Mouse (Mus musculus) embryonic facial prominence, embryonic 12.5 days (tissue): ENCODE measurements around the gene Pex3. TPM values are rescaled to one million over a fixed set of nuclear protein-coding genes. Genes with fewer than 3 reads are reported as not detected.
"Not testable (repeated sequence)": the region's sequence is repeated elsewhere in the genome, so short reads cannot be mapped to it uniquely, and the experiment has no call there.

Experiments
- ATAC-seq: fragments of 200-750 bp; cut with Nextera tagmentation; 2 replicates; pipeline ENCODE4 v1.8.0; 2017; ENCODE audit not compliant: insufficient number of reproducible peaks, insufficient read depth, low FRiP score, low TSS enrichment
- H3K27ac ChIP-seq: fragments of 300-500 bp; sonication (generic); 2 replicates; pipeline ENCODE4 v1.5.1; 2016; ENCODE audit warnings: mild to moderate bottlenecking
- H3K27me3 ChIP-seq: fragments of 300-500 bp; sonication (generic); 2 replicates; pipeline ENCODE4 v1.6.1; 2016; ENCODE audit warnings: mild to moderate bottlenecking, moderate library complexity
- H3K36me3 ChIP-seq: fragments of 300-500 bp; sonication (generic); 2 replicates; pipeline ENCODE4 v1.6.1; 2016; ENCODE audit warnings: mild to moderate bottlenecking
- H3K4me1 ChIP-seq: fragments of 300-500 bp; sonication (generic); 2 replicates; pipeline ENCODE4 v1.6.1; 2016
- H3K4me2 ChIP-seq: fragments of 300-500 bp; sonication (generic); replicated peaks from 2 replicates; pipeline ENCODE4 v1.6.1; 2016; ENCODE audit warnings: mild to moderate bottlenecking, moderate library complexity
- H3K4me3 ChIP-seq: fragments of 300-500 bp; sonication (generic); 2 replicates; pipeline ENCODE4 v1.5.1; 2016; ENCODE audit warnings: mild to moderate bottlenecking
- H3K9ac ChIP-seq: fragments of 300-500 bp; sonication (generic); 2 replicates; pipeline ENCODE4 v1.6.1; 2016; ENCODE audit warnings: mild to moderate bottlenecking, moderate library complexity
- H3K9me3 ChIP-seq: fragments of 300-500 bp; sonication (generic); 2 replicates; pipeline ENCODE4 v1.6.1; 2016; ENCODE audit warnings: mild to moderate bottlenecking, moderate library complexity
- WGBS: fragments of 180-500 bp; shearing (Covaris S2); methylation state at CpG from one replicate; pipeline ENCODE4 v1.1.7; 2016; 5-methylcytosine and 5-hydroxymethylcytosine counted together
- polyA plus RNA-seq: library from polyadenylated mRNA; unstranded; fragments of >200 nt; fragmentation: Nextera tagmentation; extraction: Ambion mirVana; gene quantifications from 2 replicates; pipeline ENCODE4 v1.2.1, GENCODE M21; 2016

Gene Pex3
- polyA plus RNA-seq, 1 experiment from 2014 or later: 25.6 TPM

DNA sequence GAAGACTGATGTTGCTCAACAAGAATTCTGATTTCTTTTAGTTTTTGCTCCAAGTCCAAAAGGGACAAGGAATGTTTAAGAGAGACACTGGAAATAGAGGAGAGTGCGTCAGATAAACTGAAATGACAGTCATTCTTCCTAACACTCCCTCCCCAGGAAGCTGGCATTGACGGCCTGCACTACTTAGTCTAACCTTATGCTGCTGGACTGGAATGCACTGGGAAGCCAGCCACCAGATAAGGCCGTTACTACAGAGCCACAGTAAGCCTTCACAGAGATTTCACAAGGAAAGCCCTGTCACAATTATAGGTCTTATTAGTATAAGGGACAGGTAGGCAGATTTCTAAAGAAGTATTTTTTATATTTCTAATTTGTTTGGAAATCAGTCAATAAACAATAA is 18.2 kb downstream of the Pex3 start:
- no peak overlapping the region for H3K27ac ChIP-seq
- no peak for ATAC-seq
- no peaks in the 10 kb centered on the region for H3K4me1 ChIP-seq
- H3K9ac ChIP-seq: no peak overlapping the region
- H3K4me3 ChIP-seq: no peak overlapping the region
- H3K9me3 ChIP-seq: no peaks in the 10 kb centered on the region
- peaks cover 34% of the 10 kb centered on the region for H3K36me3 ChIP-seq
- no peaks in the 10 kb centered on the region for H3K27me3 ChIP-seq
- 84% methylated on average over 3 of the region's 3 CpGs for WGBS
- no peak overlapping the region for H3K4me2 ChIP-seq

DNA sequence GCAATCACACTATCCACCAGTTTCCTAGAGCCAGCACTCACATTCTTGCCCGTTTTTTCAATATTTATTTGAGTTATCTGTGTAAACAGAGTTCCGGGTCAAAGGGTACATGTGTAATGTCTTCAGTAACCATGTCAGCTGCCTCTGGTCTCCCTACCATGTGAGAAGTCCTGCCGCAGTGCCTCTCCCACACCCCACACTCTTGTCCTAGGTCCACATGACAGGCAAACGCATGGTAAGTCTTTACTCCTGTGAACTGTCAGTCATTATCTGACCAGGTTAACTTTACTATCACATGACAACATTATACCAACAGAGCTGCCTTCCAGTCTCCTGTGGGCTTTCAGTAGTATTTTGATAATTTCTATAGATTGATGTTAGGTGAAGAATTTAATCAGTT is 24.8 kb downstream of the Pex3 start:
- Histone ChIP-seq H3K9me3 (no peaks in the 10 kb centered on the region), H3K36me3 (peaks cover 21% of the 10 kb centered on the region), H3K4me2 (no peak overlapping the region), H3K27ac (no peak overlapping the region), H3K27me3 (no peaks in the 10 kb centered on the region), H3K4me1 (no peaks in the 10 kb centered on the region), H3K9ac (no peak overlapping the region), H3K4me3 (no peak overlapping the region)
- 71% methylated on average over 4 of the region's 4 CpGs for WGBS
- ATAC-seq: no peak

DNA sequence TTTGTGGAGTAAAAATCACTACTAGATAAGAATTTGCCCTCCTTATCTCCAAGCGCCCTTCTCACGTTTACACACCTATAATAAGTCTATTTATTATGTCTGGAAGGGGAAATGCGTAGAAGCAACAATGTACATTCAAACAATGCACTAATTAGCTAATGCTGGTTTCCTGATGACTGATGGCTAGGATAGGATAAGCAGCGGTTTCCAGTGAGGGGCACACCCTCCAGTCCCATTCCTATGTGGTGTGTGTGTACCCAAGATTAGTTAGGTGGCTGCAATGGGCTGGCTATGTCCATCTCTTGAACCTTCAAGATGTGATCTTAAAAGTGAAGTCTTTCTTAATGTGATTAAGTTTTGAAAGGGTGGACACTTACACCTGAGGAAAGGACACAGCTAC is 31.1 kb downstream of the Pex3 start:
- Histone ChIP-seq H3K4me2 (no peak overlapping the region), H3K9me3 (no peaks in the 10 kb centered on the region), H3K4me1 (no peaks in the 10 kb centered on the region), H3K27ac (no peak overlapping the region), H3K4me3 (no peak overlapping the region), H3K36me3 (peaks cover 3% of the 10 kb centered on the region), H3K27me3 (no peaks in the 10 kb centered on the region), H3K9ac (no peak overlapping the region)
- WGBS: 81% methylated on average over 4 of the region's 4 CpGs
- no peak for ATAC-seq

DNA sequence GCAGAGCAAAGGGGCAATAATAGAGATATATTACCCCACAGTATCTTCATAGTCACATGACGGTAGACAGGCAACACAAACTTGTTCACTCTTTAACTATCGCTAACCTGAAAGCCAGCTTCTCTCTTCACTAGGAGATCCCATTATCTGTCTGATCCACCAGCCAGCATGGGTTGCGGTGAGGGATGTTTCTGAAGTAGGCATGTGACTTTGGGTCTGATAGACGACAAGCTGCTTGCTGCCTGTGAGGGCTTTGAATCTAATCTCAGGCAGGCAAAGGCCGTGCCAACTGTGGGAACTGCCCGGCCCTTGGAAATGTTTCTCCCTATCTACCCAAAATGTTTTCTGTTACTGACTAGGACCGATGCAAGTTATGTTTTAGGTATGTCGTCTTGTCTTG is 50.6 kb downstream of the Pex3 start:
- Histone ChIP-seq H3K4me2 (no peak overlapping the region), H3K27ac (no peak overlapping the region), H3K4me1 (no peaks in the 10 kb centered on the region), H3K4me3 (no peak overlapping the region), H3K36me3 (no peaks in the 10 kb centered on the region), H3K27me3 (no peaks in the 10 kb centered on the region), H3K9me3 (no peaks in the 10 kb centered on the region), H3K9ac (no peak overlapping the region)
- no peak for ATAC-seq
- 87% methylated on average over 8 of the region's 8 CpGs for WGBS

DNA sequence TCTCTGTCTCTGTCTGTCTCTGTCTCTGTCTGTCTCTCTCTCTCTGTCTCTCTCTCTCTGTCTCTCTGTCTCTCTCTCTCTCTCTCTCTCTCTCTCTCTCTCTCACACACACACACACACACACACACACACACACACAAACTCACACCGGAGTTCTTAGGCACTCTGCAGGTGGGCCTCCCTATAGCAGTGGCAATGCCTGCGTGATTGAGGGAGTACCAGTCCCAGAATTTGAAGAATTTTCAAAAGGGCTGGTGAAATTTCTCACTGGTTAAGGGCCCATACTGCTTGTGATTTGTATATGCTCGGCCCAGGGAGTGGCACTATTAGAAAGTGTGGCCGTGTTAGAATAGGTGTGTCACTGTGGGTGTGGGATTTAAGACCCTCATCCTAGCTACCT is 51.4 kb downstream of the Pex3 start:
- peak overlapping the region; percentile 49 for H3K9ac ChIP-seq
- ATAC-seq, H3K9me3 ChIP-seq, H3K27me3 ChIP-seq, H3K36me3 ChIP-seq, H3K4me1 ChIP-seq, H3K27ac ChIP-seq: not testable (repeated sequence)
- H3K4me2 ChIP-seq: peak overlapping the region; percentile 64
- 47% methylated on average over 4 of the region's 4 CpGs for WGBS
- H3K4me3 ChIP-seq: peak overlapping the region; percentile 46

DNA sequence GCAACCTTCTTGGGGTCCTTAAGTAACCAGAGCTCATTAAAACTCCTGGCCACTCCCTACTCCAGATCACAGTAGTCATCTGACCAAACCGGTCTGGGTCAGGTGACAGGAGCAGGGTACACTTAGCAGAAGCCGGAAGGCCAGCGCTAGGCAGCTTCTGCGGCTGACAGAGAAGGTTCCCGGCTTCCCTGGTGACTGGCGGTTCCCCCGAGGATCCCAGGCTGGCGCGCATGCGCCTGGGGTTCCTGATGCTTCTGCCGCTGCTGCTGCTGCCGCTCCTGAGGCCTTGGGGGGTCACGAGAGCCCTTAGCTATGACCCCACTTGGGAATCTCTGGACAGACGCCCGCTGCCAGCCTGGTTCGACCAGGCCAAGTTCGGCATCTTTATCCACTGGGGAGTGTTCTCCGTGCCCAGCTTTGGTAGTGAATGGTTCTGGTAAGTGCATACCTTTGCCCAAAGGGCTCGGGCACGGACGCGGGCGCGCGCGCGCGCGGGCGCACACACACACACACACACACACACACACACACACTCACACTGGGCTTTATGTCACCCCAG is 51.9 kb downstream of the Pex3 start:
- Histone ChIP-seq H3K4me2 (peak overlapping the region; percentile 64), H3K27ac (no peak overlapping the region), H3K36me3 (no peaks in the 10 kb centered on the region), H3K27me3 (no peaks in the 10 kb centered on the region), H3K9ac (peak overlapping the region; percentile 49), H3K4me3 (peak overlapping the region; percentile 46), H3K9me3 (no peaks in the 10 kb centered on the region), H3K4me1 (no peaks in the 10 kb centered on the region)
- ATAC-seq: peak; percentile 89
- 2% methylated on average over 30 of the region's 30 CpGs for WGBS

DNA sequence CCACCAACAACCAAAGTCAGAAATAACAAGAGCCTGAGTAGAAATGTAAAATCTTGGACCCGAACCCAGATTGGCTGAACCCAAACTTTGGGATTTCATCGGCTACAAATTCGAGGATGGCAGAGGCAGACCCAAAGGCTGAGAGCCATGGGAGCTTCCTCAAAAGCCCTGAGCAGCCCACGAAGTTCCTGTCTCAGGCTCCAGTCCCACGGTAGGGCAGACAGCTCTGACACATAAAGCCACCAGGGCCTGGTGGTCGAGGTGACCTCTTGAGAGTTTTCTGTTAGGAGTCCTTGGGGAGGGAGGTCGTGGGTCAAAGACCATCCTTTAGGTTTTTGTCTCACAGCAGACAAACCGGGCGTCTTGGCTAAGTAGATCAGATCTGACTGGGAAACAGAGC is 52.5 kb downstream of the Pex3 start:
- Histone ChIP-seq H3K27ac (no peak overlapping the region), H3K27me3 (no peaks in the 10 kb centered on the region), H3K9ac (no peak overlapping the region; the same call in 1 of the 2 replicates), H3K4me3 (peak overlapping the region; percentile 46), H3K36me3 (no peaks in the 10 kb centered on the region), H3K4me1 (no peaks in the 10 kb centered on the region), H3K4me2 (peak overlapping the region; percentile 64), H3K9me3 (no peaks in the 10 kb centered on the region)
- ATAC-seq: no peak
- 45% methylated on average over 9 of the region's 9 CpGs for WGBS

DNA sequence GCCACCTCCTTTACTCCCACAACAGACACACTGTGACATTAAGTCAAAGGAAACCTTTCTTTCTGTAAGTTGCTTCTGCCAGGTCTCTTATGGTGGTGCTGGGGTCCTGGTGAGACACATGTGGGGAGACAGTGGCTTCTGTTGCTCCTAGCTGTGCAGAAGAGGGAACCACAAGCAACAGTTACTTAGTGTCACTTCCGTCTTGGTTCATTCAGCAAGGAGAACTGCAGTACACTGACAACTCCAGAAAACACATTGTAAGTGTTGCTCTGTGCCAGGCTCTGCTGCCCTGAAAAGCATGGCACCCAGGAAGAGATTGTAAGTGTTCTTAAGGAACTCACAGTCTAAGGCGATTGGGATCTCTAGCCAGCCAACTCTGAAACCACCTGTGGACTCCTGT is 53.6 kb downstream of the Pex3 start, which contains the start of gene Fuca2:
Gene Fuca2 (plus strand): TSS at position 210 of the 400 bp plus-strand sequence.
- Histone ChIP-seq H3K27ac (no peak within 1 kb of the TSS), H3K9me3 (no peaks in the 10 kb centered on the region), H3K9ac (no peak within 1 kb of the TSS), H3K27me3 (no peaks in the 10 kb centered on the region), H3K4me3 (no peak within 1 kb of the TSS), H3K36me3 (no peaks in the 10 kb centered on the region), H3K4me2 (no peak within 1 kb of the TSS), H3K4me1 (no peaks in the 10 kb centered on the region)
- ATAC-seq: no peak
- WGBS: 87% methylated on average over 2 of the region's 2 CpGs

DNA sequence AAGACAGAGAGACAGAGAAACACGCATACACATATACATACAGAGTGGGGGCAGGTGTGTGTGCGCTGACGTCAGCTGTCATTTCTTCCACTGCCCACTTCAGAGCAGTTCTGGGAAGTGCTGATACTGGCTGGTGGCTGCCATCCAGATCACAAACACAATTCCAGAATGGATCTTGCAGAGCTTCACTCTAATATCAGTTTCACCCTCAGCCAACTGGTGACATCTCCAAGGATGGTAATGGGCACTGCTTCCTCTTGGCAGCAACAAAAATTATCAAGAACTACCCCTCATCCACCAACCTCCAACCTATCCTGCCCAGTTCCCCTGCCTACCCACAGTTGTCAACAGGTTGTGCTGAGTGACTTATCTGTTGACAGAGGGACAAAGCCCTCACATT is 56.6 kb downstream of the Pex3 start:
- H3K4me2 ChIP-seq: no peak overlapping the region
- no peaks in the 10 kb centered on the region for H3K27me3 ChIP-seq
- ATAC-seq: no peak
- no peak overlapping the region for H3K27ac ChIP-seq
- H3K9me3 ChIP-seq: no peaks in the 10 kb centered on the region
- no peaks in the 10 kb centered on the region for H3K36me3 ChIP-seq
- H3K9ac ChIP-seq: no peak overlapping the region
- no peaks in the 10 kb centered on the region for H3K4me1 ChIP-seq
- no peak overlapping the region for H3K4me3 ChIP-seq
- WGBS: 79% methylated on average over 3 of the region's 3 CpGs

DNA sequence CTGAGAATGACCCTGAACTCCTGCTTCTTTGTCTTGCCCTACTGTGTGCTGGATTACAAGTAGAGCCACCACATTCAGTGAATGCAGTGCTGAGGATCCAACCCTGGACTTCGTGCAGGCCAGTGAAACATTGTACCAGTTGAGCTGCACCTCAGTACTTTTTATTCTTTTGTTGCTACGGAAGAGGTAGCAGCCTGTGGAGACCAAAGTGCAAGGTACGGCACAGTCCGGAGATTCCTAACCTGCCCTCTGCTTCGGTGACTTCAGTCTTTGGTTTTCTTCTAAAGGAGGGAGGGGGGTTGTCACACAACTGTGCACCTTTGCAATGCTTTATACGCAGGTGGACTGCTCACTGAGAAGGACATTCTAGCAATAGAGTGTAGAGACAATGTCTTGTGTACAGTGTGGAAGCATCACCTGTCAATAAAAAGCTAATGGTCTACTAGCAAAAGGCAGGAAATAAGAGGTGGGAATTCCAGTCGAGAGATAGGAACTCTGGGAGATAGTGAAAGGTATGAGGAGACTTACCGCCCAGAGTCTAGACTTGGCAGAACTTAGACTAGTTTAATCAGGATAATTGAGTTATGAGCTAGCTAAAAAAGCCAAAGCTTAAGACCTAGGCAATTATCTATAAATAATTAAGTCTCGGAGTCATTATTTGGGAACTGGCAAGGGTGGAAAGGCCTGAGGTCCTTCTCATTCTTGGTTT is 58.8 kb downstream of the Pex3 start:
- Histone ChIP-seq H3K4me2 (no peak overlapping the region), H3K9ac (no peak overlapping the region), H3K9me3 (no peaks in the 10 kb centered on the region), H3K27me3 (no peaks in the 10 kb centered on the region), H3K4me1 (no peaks in the 10 kb centered on the region), H3K27ac (no peak overlapping the region), H3K4me3 (no peak overlapping the region), H3K36me3 (no peaks in the 10 kb centered on the region)
- 89% methylated on average over 9 of the region's 9 CpGs for WGBS
- ATAC-seq: no peak

DNA sequence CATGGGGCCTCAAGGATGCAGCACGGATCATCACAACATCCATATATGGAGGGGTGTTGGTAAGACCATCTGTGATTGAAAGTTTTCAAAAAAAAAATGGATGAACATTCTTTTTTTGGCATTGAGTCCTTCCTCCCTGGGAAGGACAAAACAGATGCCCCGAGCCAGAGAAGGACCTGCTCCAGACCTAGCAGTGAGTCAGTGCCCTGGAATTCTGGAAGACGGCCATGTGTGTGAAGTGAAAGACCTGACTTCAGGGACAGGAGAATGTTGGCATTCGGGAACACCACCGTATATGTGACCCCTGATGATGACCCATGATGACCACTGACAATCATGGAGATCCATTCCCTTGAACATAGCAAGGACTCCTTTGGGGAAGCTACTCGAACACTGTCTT is 63.3 kb downstream of the Pex3 start:
- Histone ChIP-seq H3K4me3 (no peak overlapping the region), H3K27ac (no peak overlapping the region), H3K36me3 (no peaks in the 10 kb centered on the region), H3K4me1 (no peaks in the 10 kb centered on the region), H3K9ac (no peak overlapping the region), H3K27me3 (no peaks in the 10 kb centered on the region), H3K9me3 (no peaks in the 10 kb centered on the region), H3K4me2 (no peak overlapping the region)
- no peak for ATAC-seq
- 86% methylated on average over 6 of the region's 6 CpGs for WGBS

- Histone ChIP-seq H3K27ac (no peak overlapping the region), H3K4me3 (no peak overlapping the region), H3K4me2 (no peak overlapping the region), H3K9ac (no peak overlapping the region), H3K36me3 (no peaks in the 10 kb centered on the region), H3K27me3 (no peaks in the 10 kb centered on the region), H3K4me1 (no peaks in the 10 kb centered on the region), H3K9me3 (no peaks in the 10 kb centered on the region)
- no peak for ATAC-seq
- 74% methylated on average over 4 of the region's 4 CpGs for WGBS
Measured at GRCm38 (mm10) chr10:13485958-13486357, 67.0 kb downstream of the Pex3 start.
